Mouse (Mus musculus): ENCODE data around the gene Rabep1. TPM values are rescaled to one million over a fixed set of nuclear protein-coding genes. Genes with fewer than 3 reads are reported as not detected.
A peak's percentile ranks its signal among the peaks of the same experiment; 100 is the strongest.

The Rabep1 gene
- polyA plus RNA-seq (2015; fragmentation: Nextera tagmentation; extraction: Ambion mirVana) = 90.9 and 104 TPM in 2 replicates

DNA sequence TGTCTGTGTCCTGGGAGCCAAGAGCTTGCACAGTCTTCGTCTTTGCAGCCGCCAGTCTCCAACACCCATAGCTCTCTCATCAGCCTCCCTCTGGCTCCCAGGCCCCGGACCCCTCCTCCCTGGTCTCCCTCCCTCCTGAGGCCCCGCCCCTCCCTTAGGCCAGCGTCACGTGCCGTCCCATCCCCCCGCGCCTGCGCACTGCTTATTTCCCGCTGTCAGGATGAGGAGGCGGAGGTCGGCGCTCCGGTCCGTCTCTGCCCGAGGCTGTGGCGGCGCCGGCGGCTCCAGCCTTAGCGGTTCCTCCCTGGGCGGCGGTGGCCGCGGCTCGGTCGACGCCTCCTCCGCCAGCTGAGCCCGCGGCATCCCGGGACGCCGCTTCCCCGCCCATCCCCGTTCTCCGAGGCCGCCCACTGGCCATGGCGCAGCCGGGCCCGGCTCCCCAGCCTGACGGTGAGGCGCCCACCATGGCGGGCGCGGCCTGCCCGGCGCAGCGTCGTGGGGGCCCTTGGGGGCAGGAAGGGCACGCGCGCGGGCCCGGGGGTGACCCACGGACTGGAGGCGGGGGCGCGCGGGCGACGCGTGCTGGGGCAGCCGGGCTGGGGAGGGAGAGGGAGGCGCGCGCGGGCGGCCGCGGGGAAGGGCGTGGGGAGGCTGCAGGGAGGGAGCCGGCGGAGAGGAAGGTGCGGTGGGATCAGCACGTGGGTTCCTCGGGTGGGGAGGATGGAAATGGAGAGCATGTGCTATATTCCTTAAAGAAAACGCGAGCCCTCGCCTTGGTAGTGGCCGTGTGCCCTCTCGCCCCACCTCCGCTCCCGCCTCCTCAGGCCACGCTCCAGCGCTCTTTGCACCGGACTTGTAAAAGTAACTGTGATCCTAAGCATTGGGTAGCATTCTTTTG, at the start of gene Rabep1:
Gene Rabep1 (plus strand): TSS at position 220 of the 898 bp plus-strand sequence.
- under 1% methylated on average over 67 of the region's 88 CpGs for WGBS

GRCm38 (mm10) chr11:70802208-70802864, 42.2 kb upstream of the Rabep1 start:
- ATAC-seq = no peak
- Histone ChIP-seq H3K4me2 (replicated peaks; ENCODE audit: low read depth) (no peak overlapping the region), H3K27me3 (replicated peaks; ENCODE audit: control insufficient read depth, insufficient read depth, low read length) (no peaks in the 10 kb centered on the region), H3K9ac (ENCODE audit: low read depth, low read length) (no peak overlapping the region), H3K9me3 (ENCODE audit: control insufficient read depth) (no peaks in the 10 kb centered on the region), H3K4me3 (ENCODE audit: low read depth, low read length) (no peak overlapping the region), H3K27ac (ENCODE audit: low read depth, low read length) (no peak overlapping the region), H3K4me1 (replicated peaks; ENCODE audit: control insufficient read depth, insufficient read depth, low read length) (no peaks in the 10 kb centered on the region), H3K36me3 (ENCODE audit: control insufficient read depth, insufficient read depth) (no peaks in the 10 kb centered on the region)
- WGBS = 91% methylated on average over 2 of the region's 2 CpGs
- 0 out of 2 replicates have a peak, but pooled peaks have one; percentile 18 for TF ChIP-seq CTCF (IDR thresholded peaks at IDR 0.05; ENCODE audit: low read depth)

More for the DNA sequence above, at the start of gene Rabep1:
- Histone ChIP-seq H3K36me3 (ENCODE audit: control insufficient read depth, insufficient read depth) (no peaks in the 10 kb centered on the region), H3K9ac (ENCODE audit: low read depth, low read length) (peak within 1 kb of the TSS; percentile 91), H3K4me2 (replicated peaks; ENCODE audit: low read depth) (peak within 1 kb of the TSS; percentile 72), H3K4me3 (ENCODE audit: low read depth, low read length) (peak within 1 kb of the TSS; percentile 89), H3K9me3 (ENCODE audit: control insufficient read depth) (no peaks in the 10 kb centered on the region), H3K27ac (ENCODE audit: low read depth, low read length) (peak within 1 kb of the TSS; percentile 97), H3K27me3 (replicated peaks; ENCODE audit: control insufficient read depth, insufficient read depth, low read length) (no peaks in the 10 kb centered on the region), H3K4me1 (replicated peaks; ENCODE audit: control insufficient read depth, insufficient read depth, low read length) (peaks cover 4% of the 10 kb centered on the region; the same call in 1 of the 2 replicates)
- ATAC-seq = peak; percentile 79
- no peak for TF ChIP-seq CTCF (IDR thresholded peaks at IDR 0.05; ENCODE audit: low read depth)

GRCm38 (mm10) chr11:70802865-70803261, 41.7 kb upstream of the Rabep1 start:
- no peaks in the 10 kb centered on the region for H3K27me3 ChIP-seq (replicated peaks; ENCODE audit: control insufficient read depth, insufficient read depth, low read length)
- no peak overlapping the region for H3K9ac ChIP-seq (ENCODE audit: low read depth, low read length)
- H3K4me3 ChIP-seq (ENCODE audit: low read depth, low read length) = no peak overlapping the region
- 78% methylated on average over 2 of the region's 2 CpGs for WGBS
- H3K4me2 ChIP-seq (replicated peaks; ENCODE audit: low read depth) = no peak overlapping the region
- TF ChIP-seq CTCF (IDR thresholded peaks at IDR 0.05; ENCODE audit: low read depth) = no peak
- H3K27ac ChIP-seq (ENCODE audit: low read depth, low read length) = no peak overlapping the region
- no peaks in the 10 kb centered on the region for H3K4me1 ChIP-seq (replicated peaks; ENCODE audit: control insufficient read depth, insufficient read depth, low read length)
- no peaks in the 10 kb centered on the region for H3K36me3 ChIP-seq (ENCODE audit: control insufficient read depth, insufficient read depth)
- ATAC-seq = no peak
- no peaks in the 10 kb centered on the region for H3K9me3 ChIP-seq (ENCODE audit: control insufficient read depth)

GRCm38 (mm10) chr11:70803711-70804200, 40.8 kb upstream of the Rabep1 start:
- 79% methylated on average over 6 of the region's 6 CpGs for WGBS
- Histone ChIP-seq H3K9me3 (ENCODE audit: control insufficient read depth) (no peaks in the 10 kb centered on the region), H3K4me2 (replicated peaks; ENCODE audit: low read depth) (no peak overlapping the region), H3K4me3 (ENCODE audit: low read depth, low read length) (no peak overlapping the region), H3K9ac (ENCODE audit: low read depth, low read length) (no peak overlapping the region), H3K36me3 (ENCODE audit: control insufficient read depth, insufficient read depth) (no peaks in the 10 kb centered on the region), H3K4me1 (replicated peaks; ENCODE audit: control insufficient read depth, insufficient read depth, low read length) (no peaks in the 10 kb centered on the region), H3K27me3 (replicated peaks; ENCODE audit: control insufficient read depth, insufficient read depth, low read length) (no peaks in the 10 kb centered on the region), H3K27ac (ENCODE audit: low read depth, low read length) (no peak overlapping the region)
- ATAC-seq = no peak
- no peak for TF ChIP-seq CTCF (IDR thresholded peaks at IDR 0.05; ENCODE audit: low read depth)

- H3K9me3 ChIP-seq (ENCODE audit: control insufficient read depth) = no peaks in the 10 kb centered on the region
- no peak overlapping the region for H3K9ac ChIP-seq (ENCODE audit: low read depth, low read length)
- H3K4me2 ChIP-seq (replicated peaks; ENCODE audit: low read depth) = no peak overlapping the region
- no peaks in the 10 kb centered on the region for H3K27me3 ChIP-seq (replicated peaks; ENCODE audit: control insufficient read depth, insufficient read depth, low read length)
- H3K4me1 ChIP-seq (replicated peaks; ENCODE audit: control insufficient read depth, insufficient read depth, low read length) = no peaks in the 10 kb centered on the region
- H3K4me3 ChIP-seq (ENCODE audit: low read depth, low read length) = no peak overlapping the region
- TF ChIP-seq CTCF (IDR thresholded peaks at IDR 0.05; ENCODE audit: low read depth) = no peak
- no peak for ATAC-seq
- 86% methylated on average over 3 of the region's 3 CpGs for WGBS
- H3K27ac ChIP-seq (ENCODE audit: low read depth, low read length) = 0 out of 2 replicates have a peak overlapping the region, but pooled peaks have one; percentile 60
- no peaks in the 10 kb centered on the region for H3K36me3 ChIP-seq (ENCODE audit: control insufficient read depth, insufficient read depth)
Observed at GRCm38 (mm10) chr11:70804395-70804794, 40.2 kb upstream of the Rabep1 start.

DNA sequence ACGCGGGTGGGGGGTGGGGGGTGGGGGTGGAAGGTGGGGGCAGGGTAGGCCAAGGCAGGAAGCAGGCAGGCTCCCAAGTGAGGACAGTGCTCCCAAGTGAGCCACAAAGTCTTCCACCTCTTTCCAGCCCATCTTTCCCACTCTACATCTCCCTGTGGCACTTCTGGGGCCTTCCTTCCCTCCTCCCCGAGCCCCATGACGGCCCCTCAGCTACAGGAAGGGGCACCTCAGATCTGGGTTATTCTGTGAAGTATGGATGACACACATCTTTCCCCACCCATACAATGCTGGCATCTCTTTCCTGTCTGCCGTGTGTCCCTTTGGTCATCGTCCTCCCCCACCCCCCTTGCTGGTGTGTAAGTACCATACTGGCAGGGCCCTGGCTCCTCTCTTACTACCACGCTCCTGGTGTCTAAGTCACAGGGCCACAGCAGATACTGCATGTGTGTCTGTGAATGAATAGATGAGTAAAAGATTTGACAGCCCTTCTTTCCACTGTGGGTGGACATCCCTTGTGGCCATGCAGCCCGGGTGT, 38.9 kb upstream of the Rabep1 start:
- no peak overlapping the region for H3K9ac ChIP-seq (ENCODE audit: low read depth, low read length)
- H3K4me1 ChIP-seq (replicated peaks; ENCODE audit: control insufficient read depth, insufficient read depth, low read length) = no peaks in the 10 kb centered on the region
- ATAC-seq = no peak
- no peaks in the 10 kb centered on the region for H3K36me3 ChIP-seq (ENCODE audit: control insufficient read depth, insufficient read depth)
- peak overlapping the region; percentile 60; the same call in 1 of the 2 replicates for H3K27ac ChIP-seq (ENCODE audit: low read depth, low read length)
- no peak overlapping the region for H3K4me3 ChIP-seq (ENCODE audit: low read depth, low read length)
- WGBS = 72% methylated on average over 8 of the region's 8 CpGs
- no peak for TF ChIP-seq CTCF (IDR thresholded peaks at IDR 0.05; ENCODE audit: low read depth)
- H3K4me2 ChIP-seq (replicated peaks; ENCODE audit: low read depth) = peak overlapping the region; percentile 24; the same call in 1 of the 2 replicates
- no peaks in the 10 kb centered on the region for H3K9me3 ChIP-seq (ENCODE audit: control insufficient read depth)
- H3K27me3 ChIP-seq (replicated peaks; ENCODE audit: control insufficient read depth, insufficient read depth, low read length) = no peaks in the 10 kb centered on the region

All from intestine, postnatal 0 days (tissue).